Mouse (Mus musculus) heart, embryonic 11.5 days (tissue): ENCODE data around the gene Cdc42bpa. TPM values are rescaled to one million over a fixed set of nuclear protein-coding genes. Genes with fewer than 3 reads are reported as not detected.

Experiments used
- ATAC-seq: fragments of 200-750 bp; cut with Nextera tagmentation; replicated peaks from 2 replicates; pipeline ENCODE4 v1.8.0; 2017; ENCODE audit warnings: moderate library complexity; ENCODE audit not compliant: insufficient number of reproducible peaks, low FRiP score, low TSS enrichment
- H3K27ac ChIP-seq: fragments of 300-500 bp; sonication (generic); 2 replicates; pipeline ENCODE4 v1.5.1; 2014; ENCODE audit warnings: mild to moderate bottlenecking, low read depth, low read length
- H3K27me3 ChIP-seq: fragments of 300-500 bp; sonication (generic); 2 replicates; pipeline ENCODE4 v1.6.1; 2014; ENCODE audit warnings: mild to moderate bottlenecking, low read length, mixed read lengths; ENCODE audit not compliant: control insufficient read depth, insufficient read depth
- H3K36me3 ChIP-seq: fragments of 300-500 bp; sonication (generic); 2 replicates; pipeline ENCODE4 v1.6.1; 2014; ENCODE audit warnings: mild to moderate bottlenecking, low read length, moderate library complexity, mixed read lengths; ENCODE audit not compliant: control insufficient read depth, insufficient read depth
- H3K4me1 ChIP-seq: fragments of 300-500 bp; sonication (generic); 2 replicates; pipeline ENCODE4 v1.6.1; 2014; ENCODE audit warnings: low read length; ENCODE audit not compliant: control insufficient read depth, insufficient read depth
- H3K4me2 ChIP-seq: fragments of 300-500 bp; sonication (generic); 2 replicates; pipeline ENCODE4 v1.6.1; 2014; ENCODE audit warnings: mild to moderate bottlenecking, moderate library complexity
- H3K4me3 ChIP-seq: fragments of 300-500 bp; sonication (generic); 2 replicates; pipeline ENCODE4 v1.5.1; 2014; ENCODE audit warnings: low read depth, low read length
- H3K9ac ChIP-seq: fragments of 300-500 bp; sonication (generic); 2 replicates; pipeline ENCODE4 v1.6.1; 2014; ENCODE audit warnings: mild to moderate bottlenecking, low read depth, low read length, moderate library complexity
- H3K9me3 ChIP-seq: fragments of 300-500 bp; sonication (generic); replicated peaks from 2 replicates; pipeline ENCODE4 v1.6.1; 2016; ENCODE audit warnings: low read length; ENCODE audit not compliant: control insufficient read depth
- WGBS: fragments of 180-500 bp; shearing (Covaris S2); extraction: QIAGEN DNeasy Blood & Tissue Kit; methylation state at CpG from one replicate; pipeline ENCODE4 v1.1.7; 2014; ENCODE audit not compliant: insufficient replicate concordance; 5-methylcytosine and 5-hydroxymethylcytosine counted together
- polyA plus RNA-seq: library from polyadenylated mRNA; unstranded; fragments of >200 nt; fragmentation: Nextera tagmentation; extraction: Ambion mirVana; gene quantifications from 2 replicates; pipeline ENCODE4 v1.2.1, GENCODE M21; 2014

The Cdc42bpa gene
- polyA plus RNA-seq, 1 experiment from 2014 or later: 13.5 TPM

- Histone ChIP-seq H3K4me3 (no peak overlapping the region), H3K36me3 (no peaks in the 10 kb centered on the region), H3K9ac (no peak overlapping the region), H3K4me2 (no peak overlapping the region), H3K4me1 (no peaks in the 10 kb centered on the region), H3K27me3 (no peaks in the 10 kb centered on the region), H3K27ac (no peak overlapping the region), H3K9me3 (no peaks in the 10 kb centered on the region)
- WGBS: 89% methylated on average over 5 of the region's 5 CpGs
- no peak for ATAC-seq
Measured at GRCm38 (mm10) chr1:180128077-180128792, 168.0 kb downstream of the Cdc42bpa start.

- no peak for ATAC-seq
- Histone ChIP-seq H3K27me3 (no peaks in the 10 kb centered on the region), H3K36me3 (no peaks in the 10 kb centered on the region), H3K27ac (no peak overlapping the region), H3K9ac (no peak overlapping the region), H3K4me2 (no peak overlapping the region), H3K9me3 (no peaks in the 10 kb centered on the region), H3K4me3 (no peak overlapping the region), H3K4me1 (no peaks in the 10 kb centered on the region)
- WGBS: 58% methylated on average over 3 of the region's 3 CpGs
Measured at GRCm38 (mm10) chr1:180131402-180131801, 171.1 kb downstream of the Cdc42bpa start.

- H3K27ac ChIP-seq: no peak overlapping the region
- no peaks in the 10 kb centered on the region for H3K4me1 ChIP-seq
- no peaks in the 10 kb centered on the region for H3K27me3 ChIP-seq
- no peak overlapping the region for H3K4me2 ChIP-seq
- ATAC-seq: no peak
- no peaks in the 10 kb centered on the region for H3K36me3 ChIP-seq
- no peaks in the 10 kb centered on the region for H3K9me3 ChIP-seq
- no peak overlapping the region for H3K9ac ChIP-seq
- no peak overlapping the region for H3K4me3 ChIP-seq
- 92% methylated on average over 4 of the region's 4 CpGs for WGBS
Measured at GRCm38 (mm10) chr1:180132187-180132586, 171.9 kb downstream of the Cdc42bpa start.

- Histone ChIP-seq H3K4me2 (no peak overlapping the region), H3K4me1 (no peaks in the 10 kb centered on the region), H3K9me3 (no peaks in the 10 kb centered on the region), H3K9ac (no peak overlapping the region), H3K27ac (no peak overlapping the region), H3K36me3 (peaks cover 9% of the 10 kb centered on the region; the same call in 1 of the 2 replicates), H3K27me3 (no peaks in the 10 kb centered on the region), H3K4me3 (no peak overlapping the region)
- no peak for ATAC-seq
- WGBS: 67% methylated on average over 4 of the region's 4 CpGs
Measured at GRCm38 (mm10) chr1:180139158-180139557, 178.9 kb downstream of the Cdc42bpa start.

- no peak overlapping the region for H3K9ac ChIP-seq
- 89% methylated on average over 2 of the region's 2 CpGs for WGBS
- ATAC-seq: no peak
- no peak overlapping the region for H3K27ac ChIP-seq
- H3K9me3 ChIP-seq: no peaks in the 10 kb centered on the region
- no peak overlapping the region for H3K4me3 ChIP-seq
- H3K36me3 ChIP-seq: peaks cover 11% of the 10 kb centered on the region; the same call in 1 of the 2 replicates
- H3K4me1 ChIP-seq: no peaks in the 10 kb centered on the region
- H3K27me3 ChIP-seq: no peaks in the 10 kb centered on the region
- H3K4me2 ChIP-seq: no peak overlapping the region
Measured at GRCm38 (mm10) chr1:180140970-180141369, 180.7 kb downstream of the Cdc42bpa start.

GRCm38 (mm10) chr1:180148036-180148435, 187.8 kb downstream of the Cdc42bpa start:
- peak; percentile 57 for ATAC-seq
- peaks cover 2% of the 10 kb centered on the region; the same call in 1 of the 2 replicates for H3K4me1 ChIP-seq
- peak overlapping the region; percentile 18; the same call in 1 of the 2 replicates for H3K27ac ChIP-seq
- H3K27me3 ChIP-seq: no peaks in the 10 kb centered on the region
- H3K4me3 ChIP-seq: no peak overlapping the region
- no peak overlapping the region for H3K4me2 ChIP-seq
- WGBS: 78% methylated on average over 4 of the region's 4 CpGs
- peaks cover 4% of the 10 kb centered on the region; the same call in 1 of the 2 replicates for H3K36me3 ChIP-seq
- no peak overlapping the region for H3K9ac ChIP-seq
- no peaks in the 10 kb centered on the region for H3K9me3 ChIP-seq

GRCm38 (mm10) chr1:180148563-180148962, 188.3 kb downstream of the Cdc42bpa start:
- 68% methylated on average over 4 of the region's 4 CpGs for WGBS
- ATAC-seq: peak; percentile 65; the same call in 1 of the 2 replicates
- Histone ChIP-seq H3K4me2 (no peak overlapping the region), H3K9ac (no peak overlapping the region), H3K4me3 (no peak overlapping the region), H3K27ac (no peak overlapping the region), H3K9me3 (no peaks in the 10 kb centered on the region), H3K4me1 (peaks cover 2% of the 10 kb centered on the region; the same call in 1 of the 2 replicates), H3K36me3 (0 out of 2 replicates have a peak, but pooled peaks cover 2% of the 10 kb centered on the region), H3K27me3 (no peaks in the 10 kb centered on the region)

- Histone ChIP-seq H3K27me3 (no peaks in the 10 kb centered on the region), H3K4me2 (no peak overlapping the region), H3K27ac (no peak overlapping the region), H3K4me1 (peaks cover 2% of the 10 kb centered on the region; the same call in 1 of the 2 replicates), H3K4me3 (no peak overlapping the region), H3K9me3 (no peaks in the 10 kb centered on the region), H3K36me3 (no peaks in the 10 kb centered on the region), H3K9ac (no peak overlapping the region)
- no peak for ATAC-seq
- 83% methylated on average over 8 of the region's 8 CpGs for WGBS
Measured at GRCm38 (mm10) chr1:180151191-180151590, 190.9 kb downstream of the Cdc42bpa start.

- 73% methylated on average over 2 of the region's 2 CpGs for WGBS
- Histone ChIP-seq H3K36me3 (peaks cover 5% of the 10 kb centered on the region), H3K27ac (no peak overlapping the region), H3K4me2 (no peak overlapping the region), H3K4me3 (no peak overlapping the region), H3K4me1 (no peaks in the 10 kb centered on the region), H3K9me3 (no peaks in the 10 kb centered on the region), H3K27me3 (no peaks in the 10 kb centered on the region), H3K9ac (no peak overlapping the region)
- no peak for ATAC-seq
Measured at GRCm38 (mm10) chr1:180158648-180159047, 198.4 kb downstream of the Cdc42bpa start.
